Mouse (Mus musculus): ENCODE measurements around the gene Agbl4. TPM values are rescaled to one million over a fixed set of nuclear protein-coding genes. Genes with fewer than 3 reads are reported as not detected.

Gene Agbl4
- total and polyA plus RNA-seq, 2 experiments, result not detected

GRCm38 (mm10) chr4:111414399-111414798, 1016.9 kb downstream of the Agbl4 start:
- TF ChIP-seq CTCF (IDR thresholded peaks at IDR 0.05; ENCODE audit: low read depth, low read length) (no peak), POLR2A (IDR thresholded peaks at IDR 0.05; ENCODE audit: extremely low read depth, insufficient read depth, low read length) (no peak)
- 9% methylated on average over 6 of the region's 6 CpGs for WGBS
- Histone ChIP-seq H3K4me1 (ENCODE audit: control insufficient read depth, insufficient read depth, low read length) (no peaks in the 10 kb centered on the region; the same call in 1 of the 2 replicates), H3K27me3 (ENCODE audit: control insufficient read depth, insufficient read depth, low read length) (peaks cover 3% of the 10 kb centered on the region; the same call in 1 of the 2 replicates), H3K27ac (replicated peaks; ENCODE audit: insufficient read depth, low read depth, low read length) (no peak overlapping the region), H3K36me3 (ENCODE audit: control insufficient read depth, insufficient read depth, low read length) (no peaks in the 10 kb centered on the region), H3K9ac (ENCODE audit: low read depth, low read length) (no peak overlapping the region), H3K79me2 (ENCODE audit: control insufficient read depth, insufficient read depth, low read length) (no peaks in the 10 kb centered on the region), H3K4me3 (ENCODE audit: insufficient read depth, low read depth, low read length) (peak overlapping the region; percentile 58)
- no peak for DNase-seq (ENCODE audit: extremely low read depth, low read depth, low spot score)

DNA sequence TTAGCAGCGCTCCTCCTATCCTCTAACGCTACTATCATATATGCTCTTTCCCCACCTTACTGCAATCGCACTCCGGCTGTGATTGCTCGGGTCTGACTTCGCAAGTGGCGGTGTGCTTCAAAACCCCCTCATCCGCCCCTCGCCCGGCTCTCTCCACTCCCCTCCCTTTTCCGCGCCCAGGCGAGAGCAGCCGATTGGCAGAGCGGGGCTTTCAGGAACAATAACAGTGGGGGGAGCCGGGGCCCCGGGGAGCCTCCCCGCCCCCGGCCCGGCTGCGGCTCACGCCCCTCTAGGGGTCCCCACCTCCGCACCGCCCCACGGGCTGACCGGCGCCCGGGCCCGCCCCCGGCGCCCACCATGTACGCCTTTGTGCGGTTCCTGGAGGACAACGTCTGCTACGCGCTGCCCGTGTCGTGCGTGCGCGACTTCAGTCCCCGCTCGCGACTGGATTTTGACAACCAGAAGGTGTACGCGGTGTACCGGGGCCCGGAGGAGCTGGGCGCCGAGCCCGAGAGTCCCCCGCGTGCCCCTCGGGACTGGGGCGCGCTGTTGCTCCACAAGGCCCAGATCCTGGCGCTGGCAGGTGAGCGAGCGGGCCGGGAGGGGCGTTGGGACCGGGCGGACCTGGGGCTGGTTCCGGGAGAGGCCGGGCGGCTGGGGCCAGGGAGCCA, 1017.5 kb downstream of the Agbl4 start, which contains the start of gene Bend5:
Gene Bend5 (plus strand): TSS at position 189 of the 671 bp plus-strand sequence.
- Histone ChIP-seq H3K4me3 (ENCODE audit: insufficient read depth, low read depth, low read length) (peak within 1 kb of the TSS; percentile 58), H3K36me3 (ENCODE audit: control insufficient read depth, insufficient read depth, low read length) (no peaks in the 10 kb centered on the region), H3K27ac (replicated peaks; ENCODE audit: insufficient read depth, low read depth, low read length) (no peak within 1 kb of the TSS), H3K79me2 (ENCODE audit: control insufficient read depth, insufficient read depth, low read length) (no peaks in the 10 kb centered on the region), H3K4me1 (ENCODE audit: control insufficient read depth, insufficient read depth, low read length) (no peaks in the 10 kb centered on the region; the same call in 1 of the 2 replicates), H3K9ac (ENCODE audit: low read depth, low read length) (peak within 1 kb of the TSS; percentile 71), H3K27me3 (ENCODE audit: control insufficient read depth, insufficient read depth, low read length) (peaks cover 3% of the 10 kb centered on the region; the same call in 1 of the 2 replicates)
- no peak for TF ChIP-seq CTCF (IDR thresholded peaks at IDR 0.05; ENCODE audit: low read depth, low read length)
- DNase-seq (ENCODE audit: extremely low read depth, low read depth, low spot score), result no peak
- WGBS, result 2% methylated on average over 64 of the region's 66 CpGs

- Histone ChIP-seq H3K27me3 (ENCODE audit: control insufficient read depth, insufficient read depth, low read length) (peaks cover 3% of the 10 kb centered on the region; the same call in 1 of the 2 replicates), H3K27ac (replicated peaks; ENCODE audit: insufficient read depth, low read depth, low read length) (no peak overlapping the region), H3K4me3 (ENCODE audit: insufficient read depth, low read depth, low read length) (no peak overlapping the region), H3K36me3 (ENCODE audit: control insufficient read depth, insufficient read depth, low read length) (no peaks in the 10 kb centered on the region), H3K79me2 (ENCODE audit: control insufficient read depth, insufficient read depth, low read length) (no peaks in the 10 kb centered on the region), H3K9ac (ENCODE audit: low read depth, low read length) (no peak overlapping the region), H3K4me1 (ENCODE audit: control insufficient read depth, insufficient read depth, low read length) (no peaks in the 10 kb centered on the region; the same call in 1 of the 2 replicates)
- WGBS, result 74% methylated on average over 3 of the region's 3 CpGs
- TF ChIP-seq CTCF (IDR thresholded peaks at IDR 0.05; ENCODE audit: low read depth, low read length) (no peak), POLR2A (IDR thresholded peaks at IDR 0.05; ENCODE audit: extremely low read depth, insufficient read depth, low read length) (no peak)
- no peak for DNase-seq (ENCODE audit: extremely low read depth, low read depth, low spot score)
These were observed 1018.7 kb downstream of the Agbl4 start for GRCm38 (mm10) chr4:111416126-111416525.

GRCm38 (mm10) chr4:111416551-111416950, 1019.1 kb downstream of the Agbl4 start:
- Histone ChIP-seq H3K4me1 (ENCODE audit: control insufficient read depth, insufficient read depth, low read length) (no peaks in the 10 kb centered on the region; the same call in 1 of the 2 replicates), H3K4me3 (ENCODE audit: insufficient read depth, low read depth, low read length) (no peak overlapping the region), H3K79me2 (ENCODE audit: control insufficient read depth, insufficient read depth, low read length) (no peaks in the 10 kb centered on the region), H3K9ac (ENCODE audit: low read depth, low read length) (no peak overlapping the region), H3K27me3 (ENCODE audit: control insufficient read depth, insufficient read depth, low read length) (peaks cover 3% of the 10 kb centered on the region; the same call in 1 of the 2 replicates), H3K36me3 (ENCODE audit: control insufficient read depth, insufficient read depth, low read length) (no peaks in the 10 kb centered on the region), H3K27ac (replicated peaks; ENCODE audit: insufficient read depth, low read depth, low read length) (no peak overlapping the region)
- WGBS, result 82% methylated on average over 3 of the region's 3 CpGs
- DNase-seq (ENCODE audit: extremely low read depth, low read depth, low spot score), result no peak
- no peak for TF ChIP-seq POLR2A (IDR thresholded peaks at IDR 0.05; ENCODE audit: extremely low read depth, insufficient read depth, low read length)
- TF ChIP-seq CTCF (IDR thresholded peaks at IDR 0.05; ENCODE audit: low read depth, low read length), result no peak

- Histone ChIP-seq H3K79me2 (ENCODE audit: control insufficient read depth, insufficient read depth, low read length) (no peaks in the 10 kb centered on the region), H3K36me3 (ENCODE audit: control insufficient read depth, insufficient read depth, low read length) (no peaks in the 10 kb centered on the region), H3K27ac (replicated peaks; ENCODE audit: insufficient read depth, low read depth, low read length) (no peak overlapping the region), H3K9ac (ENCODE audit: low read depth, low read length) (no peak overlapping the region), H3K27me3 (ENCODE audit: control insufficient read depth, insufficient read depth, low read length) (peaks cover 3% of the 10 kb centered on the region; the same call in 1 of the 2 replicates), H3K4me1 (ENCODE audit: control insufficient read depth, insufficient read depth, low read length) (no peaks in the 10 kb centered on the region; the same call in 1 of the 2 replicates), H3K4me3 (ENCODE audit: insufficient read depth, low read depth, low read length) (no peak overlapping the region)
- no peak for TF ChIP-seq CTCF (IDR thresholded peaks at IDR 0.05; ENCODE audit: low read depth, low read length)
- 94% methylated on average over 5 of the region's 5 CpGs for whole genome bisulfite sequencing
- DNase-seq (ENCODE audit: extremely low read depth, low read depth, low spot score), result no peak
These were observed 1020.3 kb downstream of the Agbl4 start for GRCm38 (mm10) chr4:111417716-111418115.

GRCm38 (mm10) chr4:111419476-111419875, 1022.0 kb downstream of the Agbl4 start:
- DNase-seq (ENCODE audit: extremely low read depth, low read depth, low spot score), result no peak
- 71% methylated on average over 1 of the region's 1 CpGs for WGBS
- Histone ChIP-seq H3K79me2 (ENCODE audit: control insufficient read depth, insufficient read depth, low read length) (no peaks in the 10 kb centered on the region), H3K9ac (ENCODE audit: low read depth, low read length) (no peak overlapping the region), H3K4me1 (ENCODE audit: control insufficient read depth, insufficient read depth, low read length) (no peaks in the 10 kb centered on the region; the same call in 1 of the 2 replicates), H3K36me3 (ENCODE audit: control insufficient read depth, insufficient read depth, low read length) (no peaks in the 10 kb centered on the region), H3K27ac (replicated peaks; ENCODE audit: insufficient read depth, low read depth, low read length) (no peak overlapping the region), H3K27me3 (ENCODE audit: control insufficient read depth, insufficient read depth, low read length) (peaks cover 3% of the 10 kb centered on the region; the same call in 1 of the 2 replicates), H3K4me3 (ENCODE audit: insufficient read depth, low read depth, low read length) (no peak overlapping the region)
- TF ChIP-seq CTCF (IDR thresholded peaks at IDR 0.05; ENCODE audit: low read depth, low read length) (no peak), POLR2A (IDR thresholded peaks at IDR 0.05; ENCODE audit: extremely low read depth, insufficient read depth, low read length) (no peak)

Data from liver, adult 2 months (tissue).